Mouse (Mus musculus) forebrain, postnatal 0 days (tissue): Measurements from ENCODE around the gene Lrrc9. TPM values are rescaled to one million over a fixed set of nuclear protein-coding genes. Genes with fewer than 3 reads are reported as not detected.
A peak's percentile ranks its signal among the peaks of the same experiment; 100 is the strongest.

Source experiments
- ATAC-seq: fragments of 200-750 bp; cut with Nextera tagmentation; 2 replicates; pipeline ENCODE4 v1.8.0; 2017; ENCODE audit warnings: mild to moderate bottlenecking, moderate library complexity
- DNase-seq: peaks from one replicate; pipeline ENCODE4 v3.0.0-alpha.2; 2015
- H3K27ac ChIP-seq: fragments of 300-500 bp; sonication (generic); 2 replicates; pipeline ENCODE4 v1.5.1; 2014; ENCODE audit warnings: low read depth, mild to moderate bottlenecking, antibody characterized with exemption, low read length, moderate library complexity, mixed read lengths
- H3K27me3 ChIP-seq: fragments of 300-500 bp; sonication (generic); 2 replicates; pipeline ENCODE4 v1.6.1; 2014; ENCODE audit warnings: mild to moderate bottlenecking, low read length, mixed read lengths; ENCODE audit not compliant: insufficient read depth
- H3K36me3 ChIP-seq: fragments of 300-500 bp; sonication (generic); 2 replicates; pipeline ENCODE4 v1.6.1; 2014; ENCODE audit warnings: mild to moderate bottlenecking, moderate library complexity; ENCODE audit not compliant: insufficient read depth
- H3K4me1 ChIP-seq: fragments of 300-500 bp; sonication (generic); 2 replicates; pipeline ENCODE4 v1.6.1; 2014; ENCODE audit warnings: antibody characterized with exemption; ENCODE audit not compliant: insufficient read depth
- H3K4me2 ChIP-seq: fragments of 300-500 bp; sonication (generic); 2 replicates; pipeline ENCODE4 v1.6.1; 2014; ENCODE audit warnings: low read depth, mild to moderate bottlenecking, moderate library complexity
- H3K4me3 ChIP-seq: fragments of 300-500 bp; sonication (generic); 2 replicates; pipeline ENCODE4 v1.5.1; 2014; ENCODE audit warnings: low read depth, low read length, mixed read lengths
- H3K9ac ChIP-seq: fragments of 300-500 bp; sonication (generic); 2 replicates; pipeline ENCODE4 v1.6.1; 2014; ENCODE audit warnings: mild to moderate bottlenecking
- H3K9me3 ChIP-seq: fragments of 300-500 bp; sonication (generic); 2 replicates; pipeline ENCODE4 v1.6.1; 2016; ENCODE audit warnings: low read length
- CTCF ChIP-seq: sonication (generic); IDR thresholded peaks from 2 replicates; pipeline ENCODE4 v1.5.1; 2016; ENCODE audit warnings: antibody characterized with exemption, control low read depth, low read depth
- WGBS: fragments of 180-500 bp; shearing (Covaris S2); extraction: QIAGEN DNeasy Blood & Tissue Kit; methylation state at CpG from one replicate; pipeline ENCODE4 v1.1.7; 2014; 5-methylcytosine and 5-hydroxymethylcytosine counted together
- polyA plus RNA-seq: library from polyadenylated mRNA; unstranded; fragments of >200 nt; fragmentation: Nextera tagmentation; extraction: Ambion mirVana; gene quantifications from 2 replicates; pipeline ENCODE4 v1.2.1, GENCODE M21; 2015
- total RNA-seq: library from RNA; depleted of rRNA; stranded (reverse); fragments of >200 nt; gene quantifications from 2 replicates; pipeline ENCODE4 v1.2.3, GENCODE M21; 2014

Gene Lrrc9
- total and polyA plus RNA-seq, 2 experiments from 2014 or later: 2.5 to 5.8 TPM

GRCm38 (mm10) chr12:72438961-72439480 lies 2.6 kb upstream of the Lrrc9 start:
- H3K27ac ChIP-seq: no peak overlapping the region
- no peak for TF ChIP-seq CTCF
- H3K4me3 ChIP-seq: no peak overlapping the region
- H3K4me1 ChIP-seq: peaks cover 9% of the 10 kb centered on the region; the same call in 1 of the 2 replicates
- ATAC-seq (no peak), DNase-seq (no peak)
- no peak overlapping the region for H3K4me2 ChIP-seq
- no peaks in the 10 kb centered on the region for H3K9me3 ChIP-seq
- no peaks in the 10 kb centered on the region for H3K36me3 ChIP-seq
- H3K9ac ChIP-seq: no peak overlapping the region
- no peaks in the 10 kb centered on the region for H3K27me3 ChIP-seq
- 30% methylated on average over 6 of the region's 6 CpGs for WGBS

GRCm38 (mm10) chr12:72453941-72454340 lies 12.3 kb downstream of the Lrrc9 start:
- no peak for TF ChIP-seq CTCF
- H3K27me3 ChIP-seq: no peaks in the 10 kb centered on the region
- WGBS: 81% methylated on average over 17 of the region's 17 CpGs
- H3K4me3 ChIP-seq: no peak overlapping the region
- no peak overlapping the region for H3K9ac ChIP-seq
- H3K36me3 ChIP-seq: no peaks in the 10 kb centered on the region
- no peak for ATAC-seq
- H3K4me2 ChIP-seq: no peak overlapping the region
- no peaks in the 10 kb centered on the region for H3K4me1 ChIP-seq
- H3K9me3 ChIP-seq: no peaks in the 10 kb centered on the region
- no peak overlapping the region for H3K27ac ChIP-seq
- DNase-seq: no peak

- ATAC-seq: peak; percentile 77
- no peaks in the 10 kb centered on the region for H3K4me1 ChIP-seq
These were observed 19.7 kb downstream of the Lrrc9 start for GRCm38 (mm10) chr12:72461191-72461893.

GRCm38 (mm10) chr12:72461894-72462530 lies 20.3 kb downstream of the Lrrc9 start:
- WGBS: 43% methylated on average over 5 of the region's 5 CpGs
- peak; percentile 71; the same call in 1 of the 2 replicates for ATAC-seq

More at GRCm38 (mm10) chr12:72461191-72461893, 19.7 kb downstream of the Lrrc9 start:
- Histone ChIP-seq H3K27ac (no peak overlapping the region), H3K36me3 (no peaks in the 10 kb centered on the region), H3K4me2 (peak overlapping the region; percentile 20; the same call in 1 of the 2 replicates), H3K9me3 (no peaks in the 10 kb centered on the region), H3K4me3 (no peak overlapping the region), H3K9ac (no peak overlapping the region), H3K27me3 (no peaks in the 10 kb centered on the region)
- TF ChIP-seq CTCF: peak; percentile 80
- peak; percentile 61 for DNase-seq
- WGBS: 41% methylated on average over 11 of the region's 11 CpGs

GRCm38 (mm10) chr12:72465826-72466501 lies 24.3 kb downstream of the Lrrc9 start:
- H3K4me3 ChIP-seq: no peak overlapping the region
- H3K4me1 ChIP-seq: no peaks in the 10 kb centered on the region
- WGBS: 90% methylated on average over 5 of the region's 5 CpGs
- H3K9me3 ChIP-seq: no peaks in the 10 kb centered on the region
- H3K36me3 ChIP-seq: no peaks in the 10 kb centered on the region
- no peak overlapping the region for H3K4me2 ChIP-seq
- H3K27ac ChIP-seq: no peak overlapping the region
- H3K27me3 ChIP-seq: no peaks in the 10 kb centered on the region
- DNase-seq (no peak), ATAC-seq (no peak)
- no peak for TF ChIP-seq CTCF
- H3K9ac ChIP-seq: no peak overlapping the region

More at GRCm38 (mm10) chr12:72461894-72462530, 20.3 kb downstream of the Lrrc9 start:
- Histone ChIP-seq H3K27me3 (no peaks in the 10 kb centered on the region), H3K9ac (no peak overlapping the region), H3K36me3 (no peaks in the 10 kb centered on the region), H3K4me2 (peak overlapping the region; percentile 20; the same call in 1 of the 2 replicates), H3K9me3 (no peaks in the 10 kb centered on the region), H3K4me1 (no peaks in the 10 kb centered on the region), H3K4me3 (no peak overlapping the region), H3K27ac (no peak overlapping the region)
- TF ChIP-seq CTCF: peak; percentile 77
- peak; percentile 88 for DNase-seq

- TF ChIP-seq CTCF: no peak
- Histone ChIP-seq H3K9me3 (no peaks in the 10 kb centered on the region), H3K27me3 (no peaks in the 10 kb centered on the region), H3K9ac (no peak overlapping the region), H3K36me3 (no peaks in the 10 kb centered on the region), H3K27ac (no peak overlapping the region), H3K4me2 (no peak overlapping the region), H3K4me3 (no peak overlapping the region), H3K4me1 (no peaks in the 10 kb centered on the region)
- no peak for ATAC-seq
- WGBS: 68% methylated on average over 1 of the region's 1 CpGs
- DNase-seq: no peak
These were observed 25.6 kb downstream of the Lrrc9 start for GRCm38 (mm10) chr12:72467269-72467668.
